19 mouse cellular contexts compared by ENCODE assay signal in the genomic region with DNA sequence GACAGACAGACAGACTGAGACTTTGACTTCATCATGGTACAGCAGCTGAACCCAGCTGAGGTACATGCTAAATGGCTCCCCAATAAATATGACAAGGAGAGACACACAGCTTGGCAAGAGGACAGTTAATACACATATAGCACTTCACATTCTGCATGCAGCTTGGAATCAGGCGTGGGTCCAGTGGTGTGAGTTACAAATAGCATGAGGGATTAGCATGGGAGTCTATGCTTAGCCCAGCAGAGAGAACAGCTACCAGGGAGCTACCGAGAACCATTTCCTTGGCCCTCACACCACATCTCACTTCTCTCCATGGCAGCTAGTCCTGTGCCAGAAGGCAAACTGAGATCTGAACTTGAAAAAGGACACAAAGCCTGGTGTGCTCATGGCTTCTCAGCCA.
DNase-seq lines count a peak whose midpoint lies in the region; ATAC-seq lines count a peak whose summit lies in the region.
"Had no signal": no experiment of that assay in that cellular context is flagged by ENCODE, and none has a peak within 500 bp of the region (broad histone marks: within the 10 kb centered on the region; RNA-seq: fewer than 3 reads in every experiment).

No protein-coding gene starts in this region.

- peak; percentile 68 for ATAC-seq in lung, embryonic 16.5 days (ENCODE audit: low read depth)
- ATAC-seq in liver, embryonic 11.5 days (replicated peaks; ENCODE audit: low FRiP score): no peak
- ATAC-seq: forebrain, embryonic 14.5 days; forebrain, embryonic 16.5 days had no signal

- no peaks in the 10 kb centered on the region for H3K9me3 ChIP-seq in lung, embryonic 16.5 days (ENCODE audit: control insufficient read depth, low read length)
- no peaks in the 10 kb centered on the region for H3K9me3 ChIP-seq in liver, embryonic 11.5 days (ENCODE audit: control insufficient read depth, low read length)
- H3K9me3 ChIP-seq: embryonic facial prominence, embryonic 13.5 days; embryonic facial prominence, embryonic 15.5 days; forebrain, embryonic 10.5 days; forebrain, embryonic 12.5 days had no signal

- 56% methylated on average over 2 of the region's 2 CpGs for WGBS in lung, embryonic 16.5 days
- WGBS in liver, embryonic 11.5 days: 72% methylated on average over 2 of the region's 2 CpGs

- no peaks in the 10 kb centered on the region for H3K36me3 ChIP-seq in lung, embryonic 16.5 days (ENCODE audit: control insufficient read depth, insufficient read depth, low read length)
- no peaks in the 10 kb centered on the region for H3K36me3 ChIP-seq in liver, embryonic 11.5 days (ENCODE audit: control insufficient read depth, insufficient read depth, low read length)
- H3K36me3 ChIP-seq: embryonic facial prominence, embryonic 13.5 days; embryonic facial prominence, embryonic 15.5 days; forebrain, embryonic 10.5 days; forebrain, embryonic 12.5 days had no signal

- H3K27ac ChIP-seq in lung, embryonic 16.5 days (ENCODE audit: low read length): no peak overlapping the region
- H3K27ac ChIP-seq in liver, embryonic 11.5 days (ENCODE audit: low read depth, low read length): no peak overlapping the region
- H3K27ac ChIP-seq: embryonic facial prominence, embryonic 13.5 days; embryonic facial prominence, embryonic 15.5 days; forebrain, embryonic 10.5 days; forebrain, embryonic 12.5 days had no signal

- no peak overlapping the region for H3K9ac ChIP-seq in lung, embryonic 16.5 days (ENCODE audit: low read length)
- H3K9ac ChIP-seq in liver, embryonic 11.5 days (ENCODE audit: low read depth, low read length): no peak overlapping the region
- H3K9ac ChIP-seq: embryonic facial prominence, embryonic 13.5 days; embryonic facial prominence, embryonic 15.5 days; forebrain, embryonic 12.5 days had no signal

- peak; percentile 10 to 45 for DNase-seq in cerebellum, postnatal 14 days
- no peak for DNase-seq in cerebellum, postnatal 4 days (ENCODE audit: low spot score in 2 of 2)
- no peak for DNase-seq in lung, adult 18-20 months
- no peak for DNase-seq in liver, embryonic 11.5 days (ENCODE audit: low spot score)
- DNase-seq: adrenal gland, adult 2 months; adrenal gland, postnatal 10 days; adrenal gland, postnatal 25 days; cerebellum, adult 11 months; cerebellum, adult 18-20 months; cerebellum, adult 8-10 months; embryo, embryonic 11 days had no signal

- no peaks in the 10 kb centered on the region for H3K27me3 ChIP-seq in lung, embryonic 16.5 days (ENCODE audit: control insufficient read depth, insufficient read depth, low read depth, low read length)
- H3K27me3 ChIP-seq in liver, embryonic 11.5 days (replicated peaks; ENCODE audit: control insufficient read depth, insufficient read depth, low read length): no peaks in the 10 kb centered on the region
- H3K27me3 ChIP-seq: embryonic facial prominence, embryonic 13.5 days; embryonic facial prominence, embryonic 15.5 days; forebrain, embryonic 12.5 days had no signal

- peaks cover 2% of the 10 kb centered on the region; the same call in 1 of the 2 replicates for H3K4me1 ChIP-seq in lung, embryonic 16.5 days (replicated peaks; ENCODE audit: control insufficient read depth, insufficient read depth, low read length)
- no peaks in the 10 kb centered on the region for H3K4me1 ChIP-seq in liver, embryonic 11.5 days (replicated peaks; ENCODE audit: control insufficient read depth, insufficient read depth, low read length)
- H3K4me1 ChIP-seq: embryonic facial prominence, embryonic 13.5 days; embryonic facial prominence, embryonic 15.5 days; forebrain, embryonic 10.5 days; forebrain, embryonic 12.5 days had no signal

- no peak overlapping the region for H3K4me2 ChIP-seq in lung, embryonic 16.5 days (ENCODE audit: low read depth, low read length)
- no peak overlapping the region for H3K4me2 ChIP-seq in liver, embryonic 11.5 days
- H3K4me2 ChIP-seq: embryonic facial prominence, embryonic 13.5 days; embryonic facial prominence, embryonic 15.5 days; forebrain, embryonic 12.5 days had no signal

- H3K4me3 ChIP-seq in lung, embryonic 16.5 days (ENCODE audit: low read length): no peak overlapping the region
- H3K4me3 ChIP-seq in liver, embryonic 11.5 days (ENCODE audit: low read depth, low read length): no peak overlapping the region
- H3K4me3 ChIP-seq: embryonic facial prominence, embryonic 13.5 days; embryonic facial prominence, embryonic 15.5 days; erythroblast, embryonic 14.5 days; forebrain, embryonic 10.5 days; forebrain, embryonic 12.5 days had no signal

Comparison
In these comparisons a context has a peak if more than half of its experiments do, and no peak if none do; other contexts are left out.
1. DNase-seq: peak in cerebellum, postnatal 14 days (2 of 2); none in cerebellum, postnatal 4 days (0 of 2), lung, adult 18-20 months (0 of 2) and liver, embryonic 11.5 days (single experiment).